Mouse (Mus musculus) naive thymus-derived CD4-positive, alpha-beta T cell, adult 5 months (primary cell): Measurements from ENCODE around the gene Clasrp. TPM values are rescaled to one million over a fixed set of nuclear protein-coding genes. Genes with fewer than 3 reads are reported as not detected.

Experiments
- polyA plus RNA-seq: library from polyadenylated mRNA; unstranded; fragments of 100-300 nt; shearing (Covaris generic); gene quantifications from one replicate; pipeline ENCODE4 v1.2.1, GENCODE M21; 2017

The Clasrp gene
- polyA plus RNA-seq, result 71.6 TPM

DNA sequence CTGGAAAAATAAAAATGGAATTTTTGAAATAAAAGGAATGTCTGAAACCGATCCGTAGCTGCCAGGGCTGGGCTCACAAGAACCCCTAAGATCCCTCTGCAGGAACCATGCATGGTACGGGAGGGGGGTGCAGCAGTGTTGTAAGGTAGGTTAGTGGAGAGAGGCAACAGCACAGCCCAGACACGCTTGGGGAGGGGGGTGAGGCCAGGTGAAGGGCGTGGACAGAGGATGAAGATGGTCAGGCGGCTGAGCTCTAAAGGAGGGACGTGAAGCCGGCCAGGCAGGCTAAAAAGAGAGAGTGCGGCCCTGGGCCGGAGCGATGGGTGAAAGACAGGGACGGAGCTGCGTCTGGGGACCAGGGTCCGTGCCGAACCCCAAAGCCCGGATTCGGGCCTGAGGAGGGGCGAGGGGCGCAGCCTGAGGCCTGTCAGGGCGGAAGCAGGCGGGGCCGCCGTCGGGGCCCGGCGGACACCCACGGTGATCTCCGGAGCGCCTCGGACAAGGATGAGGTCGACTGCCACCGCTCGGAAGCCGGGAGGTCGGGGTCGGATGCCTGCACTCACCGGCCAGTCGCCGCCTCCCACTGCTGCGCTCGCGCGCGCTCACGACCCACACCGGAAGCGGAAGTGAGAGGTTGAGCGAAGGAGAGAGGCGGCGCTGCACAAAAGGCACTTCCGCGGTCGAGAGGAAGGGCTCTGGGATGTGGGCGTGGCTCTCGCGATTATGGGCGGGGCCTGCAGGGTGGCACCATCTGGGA lies at the start of gene Clasrp:
Gene Clasrp, minus strand, starts transcription at position 638 of the 757 bp plus-strand sequence.

DNA sequence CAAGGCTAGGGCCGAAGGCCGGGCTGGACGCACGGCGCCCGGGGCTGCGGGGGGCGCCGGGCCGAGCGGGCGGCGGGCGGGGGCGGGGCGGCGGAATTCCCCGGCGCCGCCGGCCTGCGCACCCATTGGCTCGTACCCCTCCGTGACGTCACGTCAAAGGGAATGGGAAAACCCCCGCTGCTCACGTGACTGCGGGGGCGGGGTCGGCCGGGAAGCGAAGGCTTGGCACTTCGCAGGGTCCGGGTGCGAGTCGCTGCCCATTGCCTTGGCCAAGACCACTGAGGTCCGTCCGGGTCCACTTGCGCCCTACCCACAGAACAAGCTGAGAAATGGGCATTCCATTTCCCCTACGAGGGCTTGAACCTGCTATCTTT lies 25.1 kb upstream of the Clasrp start, which contains the start of gene Relb:
Gene Relb, minus strand, starts transcription at position 78 of the 374 bp plus-strand sequence.

DNA sequence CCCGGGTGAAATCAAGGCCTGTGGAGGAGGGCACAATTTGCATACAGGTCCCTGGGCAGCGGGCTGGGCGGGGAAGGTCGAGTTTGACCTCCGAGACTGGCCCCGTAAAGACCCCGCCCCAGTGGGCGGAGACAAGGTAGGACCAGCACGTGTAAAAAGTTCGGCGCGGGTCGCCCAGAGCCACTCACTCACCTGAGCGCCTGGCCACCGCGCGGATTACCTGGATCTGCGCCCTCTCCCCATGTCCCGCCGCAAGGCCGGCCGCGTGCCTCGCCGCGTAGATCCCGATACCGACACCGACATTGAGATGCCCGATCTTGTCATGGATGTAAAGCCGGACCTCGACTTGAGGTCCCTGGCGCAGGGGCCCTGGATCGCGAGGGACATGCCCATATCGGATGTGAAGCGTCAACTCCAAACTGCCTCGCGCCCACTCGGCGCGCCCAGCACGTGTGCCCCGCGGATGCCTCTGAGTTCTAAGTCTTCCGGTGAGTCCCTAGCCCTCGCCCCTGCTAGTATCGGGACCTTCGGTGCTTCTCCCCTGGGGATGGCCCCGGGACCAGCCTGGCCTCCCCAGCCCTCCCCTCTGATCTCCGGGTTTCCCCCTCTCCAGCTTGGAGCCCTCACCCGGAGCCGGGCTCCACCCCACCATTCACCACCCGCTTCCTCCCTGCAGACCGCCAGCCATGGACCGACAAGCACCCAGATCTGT lies 27.0 kb downstream of the Clasrp start, which contains the start of the genes Zfp296 and Gemin7:
Gene Zfp296, plus strand, starts transcription at position 147 of the 712 bp plus-strand sequence.
Gene Gemin7, minus strand, starts transcription at position 455 of the 712 bp plus-strand sequence.

DNA sequence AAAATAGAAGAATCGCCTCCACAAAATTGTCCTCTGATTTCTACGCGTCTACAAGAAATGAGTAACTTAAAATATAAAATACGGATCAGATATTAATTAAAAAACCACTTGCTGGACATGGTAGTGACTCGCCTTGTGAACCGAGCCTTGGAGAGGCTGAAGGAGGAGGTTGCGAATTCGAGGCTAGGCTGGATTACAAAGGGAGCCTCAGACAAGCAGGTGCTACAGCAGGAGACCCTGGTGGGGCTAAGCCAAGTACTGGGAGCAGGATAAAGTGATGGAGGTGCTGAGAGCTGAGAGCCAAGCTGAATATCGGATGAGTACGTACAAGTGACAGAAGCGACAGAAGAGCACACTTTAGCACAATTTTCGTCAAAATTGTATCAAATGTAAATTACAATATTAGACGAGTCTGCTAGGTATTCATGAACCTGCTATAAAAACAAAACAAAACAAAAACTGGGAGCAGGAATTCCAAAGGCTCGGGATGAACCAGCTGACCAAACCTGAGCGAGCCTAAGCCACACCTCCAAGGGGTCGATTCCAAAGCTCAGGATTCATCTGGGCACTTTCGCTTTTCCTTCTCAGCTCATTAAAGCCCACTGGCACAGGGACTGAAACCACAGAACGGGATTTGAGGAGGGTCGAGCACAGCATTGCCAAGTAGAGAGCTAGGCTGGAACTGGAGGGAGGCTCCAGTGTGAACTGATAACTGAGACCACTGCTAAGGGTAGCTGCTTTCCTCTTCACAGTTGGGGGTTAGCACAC lies 41.5 kb downstream of the Clasrp start, which contains the start of gene Ppp1r37:
Gene Ppp1r37, minus strand, starts transcription at position 434 of the 768 bp plus-strand sequence.

Other genes with a start within 250 kb of the Clasrp start
- gene Cd3eap, start 245.0 kb downstream of the Clasrp start, polyA plus RNA-seq, result 9.8 TPM
- 0.25 TPM for gene Ppp1r13l, start 244.7 kb downstream of the Clasrp start, polyA plus RNA-seq
- 9.8 TPM for gene Ercc2, start 222.5 kb downstream of the Clasrp start, polyA plus RNA-seq
- gene Klc3, start 200.4 kb downstream of the Clasrp start, polyA plus RNA-seq, result 11.8 TPM
- not detected for gene Ckm, start 199.7 kb downstream of the Clasrp start, polyA plus RNA-seq
- gene Mark4, start 145.7 kb downstream of the Clasrp start, polyA plus RNA-seq, result 8.7 TPM
- not detected for gene Exoc3l2, start 141.2 kb downstream of the Clasrp start, polyA plus RNA-seq
- 3.8 TPM for gene Bloc1s3, start 96.1 kb downstream of the Clasrp start, polyA plus RNA-seq
- 58.6 TPM for gene Trappc6a, start 96.1 kb downstream of the Clasrp start, polyA plus RNA-seq
- gene Nkpd1, start 86.6 kb downstream of the Clasrp start, polyA plus RNA-seq, result not detected
- 26.1 TPM for gene Ppp1r37, start 41.4 kb downstream of the Clasrp start, polyA plus RNA-seq
- gene Zfp296, start 27.2 kb downstream of the Clasrp start, polyA plus RNA-seq, result not detected
- 80.0 TPM for gene Gemin7, start 26.9 kb downstream of the Clasrp start, polyA plus RNA-seq
- gene Relb, start 25.0 kb upstream of the Clasrp start, polyA plus RNA-seq, result 102 TPM
- gene Clptm1, start 60.5 kb upstream of the Clasrp start, polyA plus RNA-seq, result 129 TPM
- not detected for gene Apoc2, start 73.5 kb upstream of the Clasrp start, polyA plus RNA-seq
- gene Gm44805, start 76.9 kb upstream of the Clasrp start, polyA plus RNA-seq, result not detected
- not detected for gene Apoc4, start 77.0 kb upstream of the Clasrp start, polyA plus RNA-seq
- gene Apoc1, start 88.2 kb upstream of the Clasrp start, polyA plus RNA-seq, result not detected
- gene Apoe, start 94.7 kb upstream of the Clasrp start, polyA plus RNA-seq, result 6.1 TPM
- gene Tomm40, start 111.0 kb upstream of the Clasrp start, polyA plus RNA-seq, result 78.5 TPM
- gene Nectin2, start 146.0 kb upstream of the Clasrp start, polyA plus RNA-seq, result not detected
- 0.42 TPM for gene Bcam, start 166.5 kb upstream of the Clasrp start, polyA plus RNA-seq
- gene Cblc, start 192.3 kb upstream of the Clasrp start, polyA plus RNA-seq, result not detected
- gene Bcl3, start 218.3 kb upstream of the Clasrp start, polyA plus RNA-seq, result 67.2 TPM
- not detected for gene Gm19345, start 247.5 kb upstream of the Clasrp start, polyA plus RNA-seq